11 mouse cellular contexts compared by ENCODE assay signal in the genomic region with DNA sequence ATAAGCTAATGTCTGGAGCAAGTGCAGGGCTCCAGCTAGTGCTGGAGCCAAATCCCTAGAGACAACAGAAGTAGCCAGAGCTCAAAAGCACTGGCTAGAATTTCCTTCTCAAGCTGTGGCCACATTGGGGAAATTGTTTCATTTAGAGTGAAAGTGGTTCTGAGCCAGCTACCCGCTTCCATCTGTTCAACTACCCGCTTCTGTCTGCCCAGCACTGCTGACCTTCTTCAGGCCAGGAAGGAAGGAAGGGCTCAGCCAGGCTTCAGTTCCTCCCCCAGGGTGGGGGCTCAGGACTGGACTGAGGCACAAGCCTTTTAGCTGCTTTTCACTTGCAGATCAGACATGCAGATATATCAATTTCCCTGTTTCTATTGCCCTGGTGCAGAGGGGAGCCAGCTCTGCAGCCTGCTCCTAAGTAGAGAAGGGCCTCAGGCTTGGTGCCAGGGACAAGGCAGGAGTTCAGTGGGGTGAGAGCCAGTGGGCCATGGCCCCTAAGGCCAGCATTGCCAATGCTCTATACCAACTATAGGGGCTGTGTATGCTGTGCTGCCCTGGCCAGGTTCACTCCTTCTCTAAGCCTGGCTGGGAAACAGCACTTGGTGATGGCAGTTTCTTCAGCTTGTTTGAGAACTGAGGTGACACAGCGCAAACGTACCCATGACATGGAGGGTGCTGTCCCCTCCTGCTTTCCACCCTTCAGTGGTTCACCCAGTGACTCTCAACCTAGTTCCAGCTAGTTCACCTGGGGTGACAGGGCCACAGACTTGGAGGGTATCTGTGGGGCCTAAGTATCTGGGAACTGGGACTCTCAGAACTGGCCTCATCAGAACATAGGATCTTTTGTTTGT. TPM values are rescaled to one million over a fixed set of nuclear protein-coding genes. Genes with fewer than 3 reads are reported as not detected.
DNase-seq lines count a peak whose midpoint lies in the region; ATAC-seq and TF ChIP-seq lines count a peak whose summit lies in the region.
"Had no signal": no experiment of that assay in that cellular context is flagged by ENCODE, and none has a peak within 500 bp of the region (broad histone marks: within the 10 kb centered on the region; RNA-seq: fewer than 3 reads in every experiment).

No protein-coding gene starts in this region.

- WGBS in heart, embryonic 10.5 days, result 63% methylated on average over 4 of the region's 4 CpGs
- 67% methylated on average over 4 of the region's 4 CpGs for WGBS in liver, postnatal 0 days (ENCODE audit: insufficient replicate concordance)
- WGBS in liver, embryonic 11.5 days, result 54% methylated on average over 4 of the region's 4 CpGs
- WGBS in kidney, embryonic 15.5 days, result 73% methylated on average over 4 of the region's 4 CpGs

- H3K4me2 ChIP-seq in liver, postnatal 0 days (ENCODE audit: low read depth, low read length), result no peak overlapping the region
- no peak overlapping the region for H3K4me2 ChIP-seq in liver, embryonic 11.5 days
- H3K4me2 ChIP-seq in kidney, embryonic 15.5 days, result no peak overlapping the region
- H3K4me2 ChIP-seq: embryonic facial prominence, embryonic 12.5 days; hindbrain, embryonic 15.5 days; midbrain, embryonic 12.5 days had no signal

- H3K4me3 ChIP-seq in heart, embryonic 10.5 days, result no peak overlapping the region
- H3K4me3 ChIP-seq in liver, postnatal 0 days (ENCODE audit: low read depth, low read length), result no peak overlapping the region
- H3K4me3 ChIP-seq in liver, embryonic 11.5 days (ENCODE audit: low read depth, low read length), result no peak overlapping the region
- H3K4me3 ChIP-seq in kidney, embryonic 15.5 days (replicated peaks), result no peak overlapping the region
- H3K4me3 ChIP-seq: embryonic facial prominence, embryonic 12.5 days; hindbrain, embryonic 15.5 days; midbrain, embryonic 12.5 days had no signal

- H3K4me1 ChIP-seq in heart, embryonic 10.5 days, result peaks cover 22% of the 10 kb centered on the region
- H3K4me1 ChIP-seq in liver, postnatal 0 days (ENCODE audit: insufficient read depth), result peaks cover 6% of the 10 kb centered on the region
- H3K4me1 ChIP-seq in liver, embryonic 11.5 days (replicated peaks; ENCODE audit: control insufficient read depth, insufficient read depth, low read length), result no peaks in the 10 kb centered on the region; the same call in 1 of the 2 replicates
- H3K4me1 ChIP-seq in kidney, embryonic 15.5 days, result peaks cover 25% of the 10 kb centered on the region
- H3K4me1 ChIP-seq: midbrain, embryonic 12.5 days had no signal

- no peak overlapping the region for H3K27ac ChIP-seq in heart, embryonic 10.5 days
- H3K27ac ChIP-seq in liver, postnatal 0 days (ENCODE audit: low read depth), result peak overlapping the region; percentile 16; the same call in 1 of the 2 replicates
- H3K27ac ChIP-seq in liver, embryonic 11.5 days (ENCODE audit: low read depth, low read length), result no peak overlapping the region
- H3K27ac ChIP-seq in kidney, embryonic 15.5 days, result peak overlapping the region; percentile 54
- H3K27ac ChIP-seq: embryonic facial prominence, embryonic 12.5 days; hindbrain, embryonic 15.5 days; midbrain, embryonic 12.5 days had no signal

- TF ChIP-seq CTCF in liver, postnatal 0 days (IDR thresholded peaks at IDR 0.05; ENCODE audit: low read depth), result no peak

- peak; percentile 97 for DNase-seq in heart, adult 11 months
- no peak for DNase-seq in heart, embryonic 10.5 days (ENCODE audit: low spot score)
- no peak for DNase-seq in liver, postnatal 0 days
- DNase-seq in liver, embryonic 11.5 days (ENCODE audit: low spot score), result no peak
- DNase-seq in brain, adult 2 months (ENCODE audit: low read depth, low spot score), result peak; percentile 88
- DNase-seq in testis, postnatal 10 days (ENCODE audit: low spot score), result no peak

- TF ChIP-seq EP300 in liver, postnatal 0 days (IDR thresholded peaks at IDR 0.05; ENCODE audit: low read depth), result no peak

- no peak for ATAC-seq in liver, postnatal 0 days
- no peak for ATAC-seq in liver, embryonic 11.5 days (replicated peaks; ENCODE audit: low FRiP score)
- 0 out of 2 replicates have a peak, but pooled peaks have one; percentile 29 for ATAC-seq in kidney, embryonic 15.5 days (replicated peaks; ENCODE audit: low FRiP score)
- no peak for ATAC-seq in inflammation-experienced regulatory T-cells, adult 6 months

- no peak overlapping the region; the same call in 1 of the 2 replicates for H3K9ac ChIP-seq in liver, postnatal 0 days (replicated peaks)
- no peak overlapping the region for H3K9ac ChIP-seq in liver, embryonic 11.5 days (ENCODE audit: low read depth, low read length)
- H3K9ac ChIP-seq in kidney, embryonic 15.5 days, result no peak overlapping the region
- H3K9ac ChIP-seq: embryonic facial prominence, embryonic 12.5 days; hindbrain, embryonic 15.5 days; midbrain, embryonic 12.5 days had no signal

- no peaks in the 10 kb centered on the region for H3K36me3 ChIP-seq in heart, embryonic 10.5 days
- H3K36me3 ChIP-seq in liver, postnatal 0 days (replicated peaks; ENCODE audit: insufficient read depth, low read length), result no peaks in the 10 kb centered on the region
- no peaks in the 10 kb centered on the region for H3K36me3 ChIP-seq in liver, embryonic 11.5 days (ENCODE audit: control insufficient read depth, insufficient read depth, low read length)
- H3K36me3 ChIP-seq in kidney, embryonic 15.5 days, result no peaks in the 10 kb centered on the region
- H3K36me3 ChIP-seq: embryonic facial prominence, embryonic 12.5 days; hindbrain, embryonic 15.5 days; midbrain, embryonic 12.5 days had no signal

- no peaks in the 10 kb centered on the region; the same call in 1 of the 2 replicates for H3K27me3 ChIP-seq in heart, embryonic 10.5 days (ENCODE audit: insufficient read depth, poor library complexity, severe bottlenecking)
- no peaks in the 10 kb centered on the region for H3K27me3 ChIP-seq in liver, postnatal 0 days (ENCODE audit: insufficient read depth, low read length)
- H3K27me3 ChIP-seq in liver, embryonic 11.5 days (replicated peaks; ENCODE audit: control insufficient read depth, insufficient read depth, low read length), result no peaks in the 10 kb centered on the region
- H3K27me3 ChIP-seq in kidney, embryonic 15.5 days, result no peaks in the 10 kb centered on the region
- H3K27me3 ChIP-seq: embryonic facial prominence, embryonic 12.5 days; hindbrain, embryonic 15.5 days had no signal

- H3K9me3 ChIP-seq in heart, embryonic 10.5 days, result no peaks in the 10 kb centered on the region
- H3K9me3 ChIP-seq in liver, postnatal 0 days (ENCODE audit: low read length), result no peaks in the 10 kb centered on the region
- H3K9me3 ChIP-seq in liver, embryonic 11.5 days (ENCODE audit: control insufficient read depth, low read length), result no peaks in the 10 kb centered on the region
- no peaks in the 10 kb centered on the region for H3K9me3 ChIP-seq in kidney, embryonic 15.5 days (replicated peaks)
- H3K9me3 ChIP-seq: embryonic facial prominence, embryonic 12.5 days; hindbrain, embryonic 15.5 days; midbrain, embryonic 12.5 days had no signal

RNA-seq across cellular contexts. Expression of a gene that starts 6.2 kb away (rescaled TPM):
- polyA plus RNA-seq in heart, embryonic 10.5 days (2016; fragmentation: Nextera tagmentation; extraction: Ambion mirVana), result 10.2 and 11.8 TPM in 2 replicates
- polyA plus RNA-seq in liver, postnatal 0 days (2015; fragmentation: Nextera tagmentation; extraction: Ambion mirVana), result 6.3 and 6.7 TPM in 2 replicates
- polyA plus RNA-seq in liver, embryonic 11.5 days (2014; fragmentation: Nextera tagmentation; extraction: Ambion mirVana), result 9.5 and 9.9 TPM in 2 replicates
- polyA plus RNA-seq in kidney, embryonic 15.5 days (2015; fragmentation: Nextera tagmentation; extraction: Ambion mirVana), result 12.9 and 13.0 TPM in 2 replicates
- polyA plus RNA-seq in inflammation-experienced regulatory T-cells, adult 6 months (2017; shearing (Covaris generic)), result 100 to 1,000 TPM; 180 to 210 (median 192) TPM

RNA-seq across cellular contexts. Expression of a gene that starts 24.7 kb away (rescaled TPM):
- 3.2 and 3.3 TPM in 2 replicates for polyA plus RNA-seq in heart, embryonic 10.5 days (2016; fragmentation: Nextera tagmentation; extraction: Ambion mirVana)
- 2.2 and 2.4 TPM in 2 replicates for polyA plus RNA-seq in liver, postnatal 0 days (2015; fragmentation: Nextera tagmentation; extraction: Ambion mirVana)
- polyA plus RNA-seq in liver, embryonic 11.5 days (2014; fragmentation: Nextera tagmentation; extraction: Ambion mirVana), result 5.0 and 5.5 TPM in 2 replicates
- polyA plus RNA-seq in kidney, embryonic 15.5 days (2015; fragmentation: Nextera tagmentation; extraction: Ambion mirVana), result 2.2 and 2.8 TPM in 2 replicates
- polyA plus RNA-seq in inflammation-experienced regulatory T-cells, adult 6 months (2017; shearing (Covaris generic)), result under 1 TPM; 0.19 to 0.57 (median 0.19) TPM

Comparison
In these comparisons a context has a peak if more than half of its experiments do, and no peak if none do; other contexts are left out.
1. DNase-seq: peak in heart, adult 11 months (single experiment) and brain, adult 2 months (single experiment); none in heart, embryonic 10.5 days (single experiment), liver, postnatal 0 days (single experiment), liver, embryonic 11.5 days (single experiment) and testis, postnatal 10 days (single experiment).
2. H3K27ac ChIP-seq: peak in liver, postnatal 0 days (single experiment) and kidney, embryonic 15.5 days (single experiment); none in heart, embryonic 10.5 days (single experiment) and liver, embryonic 11.5 days (single experiment).
3. RNA of a gene that starts 6.2 kb away (polyA plus RNA-seq): 180 to 210 TPM in inflammation-experienced regulatory T-cells, adult 6 months; 12.9 to 13.0 TPM in kidney, embryonic 15.5 days, 10.2 to 11.8 TPM in heart, embryonic 10.5 days, 9.5 to 9.9 TPM in liver, embryonic 11.5 days and 6.3 to 6.7 TPM in liver, postnatal 0 days; every median in the first group is over 10 times any median in the second.